Mouse (Mus musculus) olfactory bulb, adult 2 months (tissue): ENCODE data around the gene Dip2c.

Experiments used
- CTCF ChIP-seq: fragments of 200-500 bp; IDR thresholded peaks from 2 replicates; pipeline ENCODE4 v1.5.1; 2012; ENCODE audit warnings: low read depth, mild to moderate bottlenecking, low read length, moderate library complexity; ENCODE audit not compliant: insufficient read depth
- POLR2A ChIP-seq: fragments of 200-500 bp; IDR thresholded peaks from 2 replicates; pipeline ENCODE4 v1.6.1; 2012; ENCODE audit warnings: mild to moderate bottlenecking, low read depth, low read length, moderate library complexity; ENCODE audit not compliant: insufficient read depth

DNA sequence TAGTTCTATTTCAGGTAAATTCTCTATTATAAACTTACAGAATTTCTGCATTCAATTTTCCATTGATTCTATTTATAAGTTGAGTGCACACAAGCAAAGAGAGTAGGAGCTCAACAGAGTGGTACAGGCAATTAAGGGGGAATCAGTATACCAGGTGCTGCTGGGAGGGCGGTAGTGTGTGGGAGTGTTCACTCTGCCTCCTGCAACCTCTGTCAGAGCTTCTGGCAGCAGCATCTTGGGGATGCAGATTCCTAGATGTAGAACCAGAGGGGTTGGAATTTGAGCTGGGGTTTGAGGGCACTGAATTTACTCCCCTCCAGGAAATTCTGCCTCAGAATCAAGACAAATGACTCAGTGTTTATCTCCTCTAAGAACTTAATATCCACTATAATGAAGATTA lies 179.7 kb downstream of the Dip2c start:
- TF ChIP-seq CTCF (no peak), POLR2A (no peak)
